Mouse (Mus musculus): ENCODE measurements around the gene Hspa14. TPM values are rescaled to one million over a fixed set of nuclear protein-coding genes. Genes with fewer than 3 reads are reported as not detected.

The Hspa14 gene
- polyA plus RNA-seq, 1 experiment from 2014 or later, result 116 TPM

DNA sequence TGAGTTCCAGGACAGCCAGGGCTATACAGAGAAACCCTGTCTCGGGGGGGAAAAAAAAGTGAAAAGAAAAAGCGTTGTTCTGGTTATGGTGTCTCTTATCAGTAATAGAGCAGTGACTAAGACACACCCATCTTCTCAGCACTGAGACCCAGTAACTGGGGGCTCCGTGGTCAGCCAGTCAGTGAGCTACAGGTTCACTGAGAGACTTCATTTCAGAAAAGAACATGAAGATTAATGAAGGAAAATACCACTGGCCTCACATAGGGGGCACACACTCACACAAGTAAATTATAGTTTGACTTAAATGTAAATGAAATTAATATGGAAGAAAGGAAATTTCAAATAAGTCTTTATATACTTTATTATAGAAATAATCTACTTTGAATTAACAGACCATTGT is 32.4 kb downstream of the Hspa14 start:
- peaks cover 6% of the 10 kb centered on the region; the same call in 1 of the 2 replicates for H3K4me1 ChIP-seq (replicated peaks)
- WGBS, result 88% methylated on average over 3 of the region's 3 CpGs
- no peak overlapping the region for H3K27ac ChIP-seq
- H3K9ac ChIP-seq (replicated peaks), result no peak overlapping the region
- no peak overlapping the region for H3K4me2 ChIP-seq
- H3K27me3 ChIP-seq, result no peaks in the 10 kb centered on the region
- H3K4me3 ChIP-seq (replicated peaks), result no peak overlapping the region
- ATAC-seq (ENCODE audit: insufficient number of reproducible peaks, insufficient read depth, low FRiP score, low TSS enrichment, low read depth), result no peak
- no peaks in the 10 kb centered on the region for H3K36me3 ChIP-seq
- H3K9me3 ChIP-seq, result no peaks in the 10 kb centered on the region

DNA sequence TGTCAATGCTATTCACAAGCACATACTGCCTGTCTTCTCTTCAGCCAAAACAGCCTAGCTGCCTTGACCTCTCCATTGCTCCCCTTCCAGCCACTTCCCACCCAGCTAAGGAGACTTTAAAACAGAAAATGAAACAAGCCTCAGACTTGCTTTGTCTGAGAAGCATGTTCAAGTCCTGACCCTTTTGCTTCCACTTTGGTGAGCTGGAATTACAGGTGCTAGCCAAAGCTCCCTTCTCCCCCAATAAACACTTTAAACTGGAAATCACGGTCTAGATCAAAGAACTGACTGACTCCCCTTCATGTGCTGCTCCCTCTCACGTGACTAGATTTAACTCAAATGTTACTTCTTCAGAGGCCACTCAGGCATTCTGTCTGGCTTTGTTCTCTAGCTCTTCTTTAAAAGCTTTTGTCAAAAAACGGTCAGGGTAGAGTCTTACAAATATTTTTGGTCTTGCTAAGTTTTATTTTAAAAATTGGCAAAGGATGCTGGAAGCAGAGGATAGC is 36.8 kb downstream of the Hspa14 start:
- peak overlapping the region; percentile 94; the same call in 1 of the 2 replicates for H3K27ac ChIP-seq

DNA sequence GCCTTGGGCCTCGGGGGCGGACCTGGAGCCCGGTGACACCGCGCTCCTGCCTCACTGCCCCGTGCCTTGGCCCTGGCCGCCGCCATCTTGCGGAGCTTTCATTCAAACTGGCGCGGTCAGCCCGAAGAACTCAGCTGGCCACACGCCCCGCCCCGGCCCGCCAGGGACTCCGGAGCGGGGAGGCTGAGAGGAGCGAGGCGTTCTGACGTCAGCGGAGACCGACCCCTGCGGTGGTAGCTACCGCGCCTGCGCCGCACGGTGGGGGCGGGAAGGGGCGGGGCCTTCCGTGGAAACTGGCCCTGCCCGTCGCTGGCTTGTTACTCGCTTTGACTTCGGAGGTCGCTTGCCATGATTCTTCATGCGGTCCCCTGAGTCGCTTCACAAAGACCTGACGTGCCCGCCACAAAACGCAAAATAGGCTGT is 37.7 kb downstream of the Hspa14 start, which contains the start of gene Suv39h2:
Gene Suv39h2 (minus strand): TSS at position 171 of the 423 bp plus-strand sequence.
- Histone ChIP-seq H3K36me3 (peaks cover 6% of the 10 kb centered on the region; the same call in 1 of the 2 replicates), H3K4me3 (replicated peaks) (peak within 1 kb of the TSS; percentile 93), H3K9me3 (no peaks in the 10 kb centered on the region), H3K4me1 (replicated peaks) (peaks cover 16% of the 10 kb centered on the region), H3K27me3 (no peaks in the 10 kb centered on the region), H3K27ac (peak within 1 kb of the TSS; percentile 94), H3K9ac (replicated peaks) (peak within 1 kb of the TSS; percentile 82), H3K4me2 (peak within 1 kb of the TSS; percentile 68)
- ATAC-seq (ENCODE audit: insufficient number of reproducible peaks, insufficient read depth, low FRiP score, low TSS enrichment, low read depth), result peak; percentile 97
- under 1% methylated on average over 42 of the region's 42 CpGs for WGBS

More for the DNA sequence above, 36.8 kb downstream of the Hspa14 start:
- no peak for ATAC-seq (ENCODE audit: insufficient number of reproducible peaks, insufficient read depth, low FRiP score, low TSS enrichment, low read depth)
- H3K4me3 ChIP-seq (replicated peaks), result no peak overlapping the region; the same call in 1 of the 2 replicates
- H3K36me3 ChIP-seq, result no peaks in the 10 kb centered on the region
- H3K4me1 ChIP-seq (replicated peaks), result peaks cover 16% of the 10 kb centered on the region
- peak overlapping the region; percentile 68 for H3K4me2 ChIP-seq
- H3K9ac ChIP-seq (replicated peaks), result no peak overlapping the region
- WGBS, result 44% methylated on average over 3 of the region's 3 CpGs
- H3K27me3 ChIP-seq, result no peaks in the 10 kb centered on the region
- no peaks in the 10 kb centered on the region for H3K9me3 ChIP-seq

DNA sequence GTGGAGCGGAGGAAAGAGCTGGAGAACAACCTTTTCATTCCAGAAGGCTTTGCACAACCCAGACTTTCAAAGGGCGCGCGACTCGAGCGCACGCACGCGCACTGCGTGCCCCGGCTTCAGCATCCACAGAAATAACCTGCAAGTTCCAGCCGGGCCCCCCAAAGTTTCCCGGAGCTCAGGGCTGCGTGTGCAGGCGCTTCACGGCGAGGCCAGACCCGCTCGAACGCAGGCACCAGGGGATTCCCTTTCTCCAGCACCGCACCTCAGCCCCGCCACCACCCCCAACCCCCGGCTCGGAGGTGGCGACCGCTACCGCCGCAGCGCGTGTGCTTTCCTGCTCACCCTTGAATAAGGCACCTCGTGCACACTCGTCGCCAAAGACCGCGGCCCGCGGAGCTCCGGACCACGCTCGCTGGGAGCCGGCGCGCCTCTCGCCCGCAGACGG is 38.2 kb downstream of the Hspa14 start:
- Histone ChIP-seq H3K4me1 (replicated peaks) (peaks cover 16% of the 10 kb centered on the region), H3K36me3 (peaks cover 6% of the 10 kb centered on the region; the same call in 1 of the 2 replicates), H3K4me3 (replicated peaks) (peak overlapping the region; percentile 93), H3K9ac (replicated peaks) (peak overlapping the region; percentile 82), H3K27me3 (no peaks in the 10 kb centered on the region), H3K9me3 (no peaks in the 10 kb centered on the region), H3K27ac (peak overlapping the region; percentile 94), H3K4me2 (peak overlapping the region; percentile 68)
- under 1% methylated on average over 46 of the region's 46 CpGs for WGBS
- peak; percentile 81 for ATAC-seq (ENCODE audit: insufficient number of reproducible peaks, insufficient read depth, low FRiP score, low TSS enrichment, low read depth)

DNA sequence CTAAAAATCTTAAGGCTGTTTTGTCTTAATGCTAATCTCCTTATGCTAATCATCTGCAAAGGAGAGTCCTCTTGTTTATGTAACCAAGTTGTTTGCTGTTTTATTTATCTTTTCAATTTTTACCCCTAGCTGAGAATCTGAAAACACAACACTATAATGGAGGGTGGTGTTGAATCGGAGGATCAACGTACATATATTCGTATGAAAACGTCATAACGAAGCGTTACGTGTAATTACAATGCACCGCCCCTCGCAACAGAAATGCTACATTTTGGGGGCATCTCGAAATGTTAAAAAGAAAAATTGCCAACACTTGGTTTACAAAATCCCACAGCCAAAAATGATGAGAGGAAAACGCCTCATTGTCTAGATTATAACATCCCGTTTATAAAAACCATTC is 38.7 kb downstream of the Hspa14 start:
- H3K27me3 ChIP-seq, result no peaks in the 10 kb centered on the region
- H3K9ac ChIP-seq (replicated peaks), result peak overlapping the region; percentile 82
- H3K4me1 ChIP-seq (replicated peaks), result peaks cover 16% of the 10 kb centered on the region
- H3K4me3 ChIP-seq (replicated peaks), result peak overlapping the region; percentile 93
- peak overlapping the region; percentile 68 for H3K4me2 ChIP-seq
- WGBS, result 1% methylated on average over 12 of the region's 12 CpGs
- H3K36me3 ChIP-seq, result peaks cover 6% of the 10 kb centered on the region; the same call in 1 of the 2 replicates
- peak overlapping the region; percentile 94 for H3K27ac ChIP-seq
- ATAC-seq (ENCODE audit: insufficient number of reproducible peaks, insufficient read depth, low FRiP score, low TSS enrichment, low read depth), result no peak
- no peaks in the 10 kb centered on the region for H3K9me3 ChIP-seq

DNA sequence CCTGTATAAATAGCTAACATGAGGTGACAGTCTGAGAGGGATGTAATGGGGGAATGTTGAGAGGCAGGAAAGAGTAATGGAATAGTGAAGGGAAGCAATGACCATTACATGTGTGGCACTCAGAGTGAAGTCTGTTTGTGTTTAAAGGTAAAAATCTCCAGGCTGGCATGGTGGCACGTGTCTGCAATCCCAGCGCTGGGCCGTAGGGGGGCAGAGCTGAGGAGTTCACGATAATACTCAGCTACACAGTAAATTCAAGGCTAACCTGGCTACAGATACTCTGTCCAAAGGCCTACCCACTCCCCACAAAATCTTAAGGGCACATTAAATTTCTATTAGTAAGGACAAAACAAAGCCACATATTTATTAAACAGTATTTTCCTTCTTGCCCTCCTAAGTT is 56.0 kb downstream of the Hspa14 start:
- Histone ChIP-seq H3K27ac (no peak overlapping the region), H3K36me3 (peaks cover 63% of the 10 kb centered on the region), H3K4me2 (no peak overlapping the region), H3K9me3 (no peaks in the 10 kb centered on the region), H3K27me3 (no peaks in the 10 kb centered on the region), H3K9ac (replicated peaks) (no peak overlapping the region), H3K4me3 (replicated peaks) (no peak overlapping the region), H3K4me1 (replicated peaks) (no peaks in the 10 kb centered on the region)
- no peak for ATAC-seq (ENCODE audit: insufficient number of reproducible peaks, insufficient read depth, low FRiP score, low TSS enrichment, low read depth)
- WGBS, result 84% methylated on average over 4 of the region's 4 CpGs

DNA sequence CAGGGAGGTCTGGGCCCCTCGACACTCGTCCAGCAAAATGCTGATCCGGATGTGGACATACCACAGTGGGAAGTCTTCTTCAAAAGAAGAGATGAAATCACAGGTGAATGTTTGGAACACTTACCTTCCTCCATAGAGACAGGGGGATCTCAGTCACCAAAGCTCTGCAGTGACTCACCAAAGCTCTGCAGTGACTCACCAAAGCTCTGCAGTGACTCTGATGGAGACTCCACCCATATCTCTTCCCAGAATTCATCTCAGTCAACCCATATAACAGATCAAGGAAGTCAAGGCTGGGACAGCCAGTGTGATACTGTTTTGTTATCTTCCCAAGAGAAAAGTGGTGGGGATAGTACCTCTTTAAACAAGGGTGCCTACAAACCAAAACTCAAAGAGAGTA is 59.5 kb downstream of the Hspa14 start:
- 88% methylated on average over 3 of the region's 3 CpGs for WGBS
- no peak overlapping the region for H3K27ac ChIP-seq
- no peak overlapping the region for H3K4me2 ChIP-seq
- H3K4me1 ChIP-seq (replicated peaks), result 0 out of 2 replicates have a peak, but pooled peaks cover 2% of the 10 kb centered on the region
- H3K9ac ChIP-seq (replicated peaks), result no peak overlapping the region
- ATAC-seq (ENCODE audit: insufficient number of reproducible peaks, insufficient read depth, low FRiP score, low TSS enrichment, low read depth), result no peak
- H3K9me3 ChIP-seq, result no peaks in the 10 kb centered on the region
- H3K4me3 ChIP-seq (replicated peaks), result no peak overlapping the region
- H3K36me3 ChIP-seq, result peaks cover 42% of the 10 kb centered on the region
- no peaks in the 10 kb centered on the region for H3K27me3 ChIP-seq

DNA sequence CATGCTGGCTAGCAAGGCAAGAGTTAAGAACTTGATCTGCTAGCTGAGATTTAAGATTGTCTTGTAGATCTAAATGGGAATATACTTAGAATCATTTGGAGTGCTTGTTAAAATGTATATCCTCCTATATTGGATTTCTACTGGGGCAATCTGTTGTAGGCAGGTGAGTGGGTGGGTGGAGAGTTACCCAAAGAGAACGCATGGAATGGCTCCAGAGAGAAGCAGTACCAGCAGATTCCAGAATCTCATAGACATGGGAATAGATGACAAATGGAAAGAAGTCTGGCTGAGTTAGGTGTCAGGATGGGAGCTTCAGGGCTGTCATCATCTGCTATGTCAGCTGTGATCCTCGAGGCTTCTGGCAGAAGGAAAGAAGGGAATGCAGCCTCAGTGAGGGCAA is 63.2 kb downstream of the Hspa14 start:
- Histone ChIP-seq H3K9me3 (no peaks in the 10 kb centered on the region), H3K27me3 (no peaks in the 10 kb centered on the region), H3K4me1 (replicated peaks) (peaks cover 7% of the 10 kb centered on the region), H3K9ac (replicated peaks) (no peak overlapping the region), H3K4me2 (no peak overlapping the region), H3K27ac (no peak overlapping the region), H3K4me3 (replicated peaks) (no peak overlapping the region), H3K36me3 (peaks cover 18% of the 10 kb centered on the region)
- 65% methylated on average over 2 of the region's 2 CpGs for WGBS
- no peak for ATAC-seq (ENCODE audit: insufficient number of reproducible peaks, insufficient read depth, low FRiP score, low TSS enrichment, low read depth)

DNA sequence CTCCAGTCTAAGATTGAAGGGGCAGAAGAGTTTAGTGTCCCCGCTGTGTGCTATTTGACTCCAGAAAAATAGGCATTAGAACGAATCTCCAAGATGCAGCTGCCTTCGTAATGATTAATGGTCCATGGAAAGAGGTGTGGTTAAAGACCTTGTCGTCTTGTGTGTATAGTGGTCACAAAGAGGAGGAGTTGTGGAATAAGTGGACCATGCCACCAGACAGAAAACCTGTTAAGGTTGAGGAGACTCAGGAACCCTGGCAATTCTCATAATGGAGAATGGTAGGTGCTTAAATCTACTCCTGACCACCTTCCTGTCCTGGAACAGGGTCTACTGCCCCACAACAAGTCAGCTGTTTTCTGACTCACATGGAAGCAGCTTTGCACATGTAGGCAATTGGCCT is 66.6 kb downstream of the Hspa14 start:
- Histone ChIP-seq H3K4me3 (replicated peaks) (no peak overlapping the region), H3K36me3 (peaks cover 18% of the 10 kb centered on the region; the same call in 1 of the 2 replicates), H3K27me3 (no peaks in the 10 kb centered on the region), H3K9ac (replicated peaks) (no peak overlapping the region), H3K4me1 (replicated peaks) (peaks cover 7% of the 10 kb centered on the region), H3K4me2 (no peak overlapping the region), H3K27ac (no peak overlapping the region), H3K9me3 (no peaks in the 10 kb centered on the region)
- WGBS, result 76% methylated on average over 4 of the region's 4 CpGs
- ATAC-seq (ENCODE audit: insufficient number of reproducible peaks, insufficient read depth, low FRiP score, low TSS enrichment, low read depth), result no peak

DNA sequence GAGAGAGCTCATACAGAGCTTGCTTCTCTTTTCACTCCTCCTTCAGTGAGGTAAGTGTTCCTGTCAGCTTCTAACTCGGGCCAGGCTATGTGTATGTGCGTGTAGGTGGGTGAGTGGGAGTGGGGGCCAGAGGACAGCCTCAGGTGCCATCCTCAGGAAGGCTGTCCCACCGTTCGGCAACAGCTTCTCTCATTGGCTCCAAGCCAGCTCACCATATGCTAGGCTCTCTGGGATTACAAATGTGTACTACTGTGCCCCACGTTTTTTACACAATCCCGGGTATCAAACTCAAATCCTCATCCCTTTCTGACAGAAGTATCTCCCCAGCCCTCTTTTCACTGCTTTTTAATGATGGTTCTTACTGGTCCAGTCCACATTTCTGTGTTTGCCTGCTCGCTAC is 68.4 kb downstream of the Hspa14 start:
- Histone ChIP-seq H3K4me3 (replicated peaks) (no peak overlapping the region), H3K27ac (no peak overlapping the region), H3K9me3 (no peaks in the 10 kb centered on the region), H3K4me2 (no peak overlapping the region), H3K36me3 (peaks cover 18% of the 10 kb centered on the region; the same call in 1 of the 2 replicates), H3K9ac (replicated peaks) (no peak overlapping the region), H3K4me1 (replicated peaks) (peaks cover 7% of the 10 kb centered on the region), H3K27me3 (no peaks in the 10 kb centered on the region)
- 80% methylated on average over 7 of the region's 7 CpGs for WGBS
- ATAC-seq (ENCODE audit: insufficient number of reproducible peaks, insufficient read depth, low FRiP score, low TSS enrichment, low read depth), result no peak
